Mouse (Mus musculus) liver, embryonic 14.5 days (tissue): ENCODE measurements at regions not wholly inside any gene's neighbourhood (a gene's known extent, or its start where the extent isn't known, plus 50 kb on each side); places are given as distances from the start of the nearest gene placed in this dataset.

Source experiments
- ATAC-seq: fragments of 200-750 bp; cut with Nextera tagmentation; 2 replicates; pipeline ENCODE4 v1.8.0; 2017; ENCODE audit warnings: moderate number of reproducible peaks, mild to moderate bottlenecking, moderate library complexity; ENCODE audit not compliant: insufficient read depth
- DNase-seq, 3 experiments: peaks; one replicate each; pipeline ENCODE4 v3.0.0-alpha.2; 2012 to 2013; ENCODE audit warnings: low read depth in 3 of 3, low spot score in 3 of 3
- H3K27ac ChIP-seq: fragments of 300-500 bp; sonication (generic); 2 replicates; pipeline ENCODE4 v1.5.1; 2014; ENCODE audit warnings: moderate library complexity, mild to moderate bottlenecking, control low read depth, inconsistent platforms
- H3K27me3 ChIP-seq: fragments of 300-500 bp; sonication (generic); 2 replicates; pipeline ENCODE4 v1.6.1; 2014; ENCODE audit warnings: mild to moderate bottlenecking, low read length, moderate library complexity; ENCODE audit not compliant: control insufficient read depth, insufficient read depth
- H3K36me3 ChIP-seq: fragments of 300-500 bp; sonication (generic); replicated peaks from 2 replicates; pipeline ENCODE4 v1.6.1; 2014; ENCODE audit warnings: low read depth; ENCODE audit not compliant: control insufficient read depth, insufficient read depth
- H3K4me1 ChIP-seq, 2 experiments: fragments of 200-500 bp in 1 of 2; fragments of 300-500 bp in 1 of 2; sonication (generic) in 1 of 2; replicated peaks; 2 replicates each; pipeline ENCODE4 v1.6.1; 2012 to 2014; ENCODE audit warnings: antibody characterized with exemption in 1 of 2, inconsistent platforms in 1 of 2, low read length in 1 of 2; ENCODE audit not compliant: control insufficient read depth in 2 of 2, insufficient read depth in 2 of 2
- H3K4me2 ChIP-seq: fragments of 300-500 bp; sonication (generic); 2 replicates; pipeline ENCODE4 v1.6.1; 2014; ENCODE audit warnings: low read depth, mild to moderate bottlenecking, control low read depth, moderate library complexity
- H3K4me3 ChIP-seq, 2 experiments: fragments of 200-500 bp in 1 of 2; fragments of 300-500 bp in 1 of 2; sonication (generic) in 1 of 2; 2 replicates each; pipeline ENCODE4 v1.5.1; 2012 to 2014; ENCODE audit warnings: low read depth in 2 of 2, low read length in 2 of 2, mild to moderate bottlenecking in 2 of 2, control low read depth in 1 of 2, inconsistent platforms in 1 of 2, moderate library complexity in 1 of 2; ENCODE audit not compliant: insufficient read depth in 1 of 2
- H3K9ac ChIP-seq: fragments of 300-500 bp; sonication (generic); replicated peaks from 2 replicates; pipeline ENCODE4 v1.6.1; 2014; ENCODE audit warnings: mild to moderate bottlenecking, control low read depth, moderate library complexity
- H3K9me3 ChIP-seq: fragments of 300-500 bp; sonication (generic); 2 replicates; pipeline ENCODE4 v1.6.1; 2016; ENCODE audit warnings: low read length, mixed read lengths; ENCODE audit not compliant: control insufficient read depth
- CTCF ChIP-seq: IDR thresholded peaks from 2 replicates; pipeline ENCODE4 v1.5.1; 2016; ENCODE audit warnings: antibody characterized with exemption, low read depth, control low read depth
- EP300 ChIP-seq: IDR thresholded peaks from 2 replicates; pipeline ENCODE4 v1.6.1; 2016; ENCODE audit warnings: antibody characterized with exemption, low read depth
- WGBS: fragments of 180-500 bp; shearing (Covaris S2); extraction: QIAGEN DNeasy Blood & Tissue Kit; methylation state at CpG from one replicate; pipeline ENCODE4 v1.1.7; 2014; ENCODE audit not compliant: insufficient replicate concordance; 5-methylcytosine and 5-hydroxymethylcytosine counted together

GRCm38 (mm10) chr2:178958829-178959228 lies 483.4 kb upstream of the Cdh4 start:
- WGBS = 70% methylated on average over 10 of the region's 10 CpGs
- no peaks in the 10 kb centered on the region for H3K36me3 ChIP-seq
- H3K9me3 ChIP-seq = no peaks in the 10 kb centered on the region
- H3K27me3 ChIP-seq = no peaks in the 10 kb centered on the region
- DNase-seq (no peak), ATAC-seq (no peak)
- no peak overlapping the region for H3K4me3 ChIP-seq
- H3K9ac ChIP-seq = no peak overlapping the region
- no peak overlapping the region for H3K4me2 ChIP-seq
- no peak for TF ChIP-seq CTCF
- no peak for TF ChIP-seq EP300
- H3K4me1 ChIP-seq = no peaks in the 10 kb centered on the region
- no peak overlapping the region for H3K27ac ChIP-seq

GRCm38 (mm10) chr2:178959603-178960002 lies 482.6 kb upstream of the Cdh4 start:
- TF ChIP-seq CTCF = no peak
- no peak for TF ChIP-seq EP300
- 58% methylated on average over 6 of the region's 6 CpGs for WGBS
- no peak for ATAC-seq

GRCm38 (mm10) chr2:178967584-178968365 lies 474.5 kb upstream of the Cdh4 start:
- Histone ChIP-seq H3K4me2 (no peak overlapping the region), H3K9ac (no peak overlapping the region), H3K9me3 (no peaks in the 10 kb centered on the region), H3K27ac (no peak overlapping the region), H3K27me3 (no peaks in the 10 kb centered on the region), H3K4me1 (no peaks in the 10 kb centered on the region), H3K4me3 (no peak overlapping the region), H3K36me3 (no peaks in the 10 kb centered on the region)
- DNase-seq (no peak), ATAC-seq (no peak)
- no peak for TF ChIP-seq EP300
- WGBS = 73% methylated on average over 11 of the region's 11 CpGs

More at GRCm38 (mm10) chr2:178959603-178960002, 482.6 kb upstream of the Cdh4 start:
- Histone ChIP-seq H3K4me2 (no peak overlapping the region), H3K4me1 (no peaks in the 10 kb centered on the region), H3K4me3 (no peak overlapping the region), H3K9me3 (no peaks in the 10 kb centered on the region), H3K27me3 (no peaks in the 10 kb centered on the region), H3K9ac (no peak overlapping the region), H3K27ac (no peak overlapping the region), H3K36me3 (no peaks in the 10 kb centered on the region)
- DNase-seq = no peak

- Histone ChIP-seq H3K9me3 (no peaks in the 10 kb centered on the region), H3K27me3 (no peaks in the 10 kb centered on the region), H3K4me3 (no peak overlapping the region), H3K36me3 (no peaks in the 10 kb centered on the region), H3K4me2 (no peak overlapping the region), H3K4me1 (no peaks in the 10 kb centered on the region), H3K9ac (no peak overlapping the region), H3K27ac (no peak overlapping the region)
- DNase-seq (no peak), ATAC-seq (no peak)
- 62% methylated on average over 10 of the region's 10 CpGs for WGBS
- TF ChIP-seq EP300 (no peak), CTCF (no peak)
Observed at GRCm38 (mm10) chr2:178969732-178970131, 472.5 kb upstream of the Cdh4 start.

- H3K4me1 ChIP-seq = no peaks in the 10 kb centered on the region
- no peak overlapping the region for H3K9ac ChIP-seq
- no peaks in the 10 kb centered on the region for H3K9me3 ChIP-seq
- H3K27ac ChIP-seq = no peak overlapping the region
- H3K36me3 ChIP-seq = no peaks in the 10 kb centered on the region
- no peak overlapping the region for H3K4me2 ChIP-seq
- ATAC-seq (no peak), DNase-seq (no peak)
- no peaks in the 10 kb centered on the region for H3K27me3 ChIP-seq
- WGBS = 69% methylated on average over 4 of the region's 4 CpGs
- H3K4me3 ChIP-seq = no peak overlapping the region
- TF ChIP-seq EP300 (no peak), CTCF (no peak)
Observed at GRCm38 (mm10) chr2:178975366-178975765, 466.9 kb upstream of the Cdh4 start.
